Mouse (Mus musculus) midbrain, embryonic 11.5 days (tissue): ENCODE results near the gene Prss30. TPM values are rescaled to one million over a fixed set of nuclear protein-coding genes. Genes with fewer than 3 reads are reported as not detected.

Experiments used
- ATAC-seq: fragments of 200-750 bp; cut with Nextera tagmentation; 2 replicates; pipeline ENCODE4 v1.8.0; 2017; ENCODE audit warnings: moderate TSS enrichment, moderate library complexity; ENCODE audit not compliant: low FRiP score
- DNase-seq: peaks from one replicate; pipeline ENCODE4 v3.0.0; 2015; ENCODE audit warnings: low spot score; ENCODE audit errors: missing footprints
- H3K27ac ChIP-seq: fragments of 300-500 bp; sonication (generic); 2 replicates; pipeline ENCODE4 v1.5.1; 2014; ENCODE audit warnings: low read depth, low read length
- H3K27me3 ChIP-seq: fragments of 300-500 bp; sonication (generic); 2 replicates; pipeline ENCODE4 v1.6.1; 2014; ENCODE audit warnings: mild to moderate bottlenecking, low read length, moderate library complexity, mixed read lengths; ENCODE audit not compliant: control insufficient read depth, insufficient read depth
- H3K36me3 ChIP-seq: fragments of 300-500 bp; sonication (generic); 2 replicates; pipeline ENCODE4 v1.6.1; 2014; ENCODE audit warnings: mild to moderate bottlenecking, low read length, moderate library complexity, mixed read lengths; ENCODE audit not compliant: control insufficient read depth, insufficient read depth
- H3K4me1 ChIP-seq: fragments of 300-500 bp; sonication (generic); 2 replicates; pipeline ENCODE4 v1.6.1; 2014; ENCODE audit warnings: low read length; ENCODE audit not compliant: control insufficient read depth, insufficient read depth
- H3K4me2 ChIP-seq: fragments of 300-500 bp; sonication (generic); 2 replicates; pipeline ENCODE4 v1.6.1; 2014; ENCODE audit warnings: mild to moderate bottlenecking, moderate library complexity
- H3K4me3 ChIP-seq: fragments of 300-500 bp; sonication (generic); 2 replicates; pipeline ENCODE4 v1.5.1; 2014; ENCODE audit warnings: low read depth, low read length
- H3K9ac ChIP-seq: fragments of 300-500 bp; sonication (generic); 2 replicates; pipeline ENCODE4 v1.6.1; 2014; ENCODE audit warnings: low read length
- H3K9me3 ChIP-seq: fragments of 300-500 bp; sonication (generic); 2 replicates; pipeline ENCODE4 v1.6.1; 2016; ENCODE audit warnings: low read length; ENCODE audit not compliant: control insufficient read depth
- WGBS: fragments of 180-500 bp; shearing (Covaris S2); extraction: QIAGEN DNeasy Blood & Tissue Kit; methylation state at CpG from one replicate; pipeline ENCODE4 v1.1.7; 2014; 5-methylcytosine and 5-hydroxymethylcytosine counted together
- microRNA-seq: library from miRNA; unstranded; fragments of <30 nt; microRNA quantifications from one replicate; pipeline ENCODE4, GENCODE M21; 2017
- polyA plus RNA-seq: library from polyadenylated mRNA; unstranded; fragments of >200 nt; fragmentation: Nextera tagmentation; extraction: Ambion mirVana; gene quantifications from 2 replicates; pipeline ENCODE4 v1.2.1, GENCODE M21; 2014

Gene Prss30
- polyA plus RNA-seq, 1 experiment from 2014 or later, result not detected

DNA sequence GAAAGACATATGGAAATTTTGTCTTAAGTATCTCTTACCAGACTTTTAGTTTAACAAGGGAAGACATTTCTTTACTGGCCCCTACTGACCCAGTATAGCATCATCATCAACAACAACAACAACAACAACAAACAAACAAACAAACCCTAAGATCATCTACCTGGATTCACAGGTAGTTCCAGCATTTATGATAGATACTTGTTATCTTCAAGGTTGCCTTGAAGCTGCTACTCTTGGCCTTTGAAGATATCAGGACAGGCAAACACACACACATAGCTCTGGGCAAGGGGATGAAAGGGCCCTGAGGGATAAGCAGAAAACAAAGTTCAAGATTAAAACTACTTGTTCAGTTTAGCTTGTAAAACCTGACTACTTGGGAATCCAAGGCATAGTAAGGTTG is 39.0 kb downstream of the Prss30 start, which contains the start of gene Sbp:
TSS of gene Sbp (plus strand) at position 301 of the 400 bp plus-strand sequence.
- ATAC-seq (no peak), DNase-seq (no peak)
- Histone ChIP-seq H3K4me3 (no peak within 1 kb of the TSS), H3K9me3 (no peaks in the 10 kb centered on the region), H3K9ac (no peak within 1 kb of the TSS), H3K4me1 (no peaks in the 10 kb centered on the region), H3K36me3 (no peaks in the 10 kb centered on the region), H3K27ac (no peak within 1 kb of the TSS), H3K27me3 (no peaks in the 10 kb centered on the region), H3K4me2 (no peak within 1 kb of the TSS)

GRCm38 (mm10) chr17:23931157-23931556 is 49.2 kb downstream of the Prss30 start:
- no peaks in the 10 kb centered on the region for H3K4me1 ChIP-seq
- H3K9me3 ChIP-seq, result no peaks in the 10 kb centered on the region
- ATAC-seq (no peak), DNase-seq (no peak)
- H3K36me3 ChIP-seq, result no peaks in the 10 kb centered on the region
- no peak overlapping the region for H3K27ac ChIP-seq
- H3K9ac ChIP-seq, result no peak overlapping the region
- no peak overlapping the region for H3K4me3 ChIP-seq
- no peaks in the 10 kb centered on the region for H3K27me3 ChIP-seq
- 87% methylated on average over 5 of the region's 5 CpGs for WGBS
- no peak overlapping the region for H3K4me2 ChIP-seq

GRCm38 (mm10) chr17:23925090-23925493 is 55.3 kb downstream of the Prss30 start:
- peaks cover 7% of the 10 kb centered on the region for H3K4me1 ChIP-seq
- DNase-seq (peak; percentile 97), ATAC-seq (peak; percentile 81)
- peak overlapping the region; percentile 78 for H3K27ac ChIP-seq
- WGBS, result 1% methylated on average over 14 of the region's 14 CpGs
- H3K9ac ChIP-seq, result peak overlapping the region; percentile 80
- H3K4me3 ChIP-seq, result peak overlapping the region; percentile 46
- H3K36me3 ChIP-seq, result no peaks in the 10 kb centered on the region
- H3K27me3 ChIP-seq, result no peaks in the 10 kb centered on the region
- no peaks in the 10 kb centered on the region for H3K9me3 ChIP-seq
- peak overlapping the region; percentile 82 for H3K4me2 ChIP-seq

GRCm38 (mm10) chr17:23924531-23925007 is 55.8 kb downstream of the Prss30 start:
- peak overlapping the region; percentile 80 for H3K9ac ChIP-seq
- peak overlapping the region; percentile 46 for H3K4me3 ChIP-seq
- WGBS, result under 1% methylated on average over 29 of the region's 29 CpGs

More at GRCm38 (mm10) chr17:23924531-23925007, 55.8 kb downstream of the Prss30 start:
- peak overlapping the region; percentile 78 for H3K27ac ChIP-seq
- peaks cover 7% of the 10 kb centered on the region for H3K4me1 ChIP-seq
- H3K9me3 ChIP-seq, result no peaks in the 10 kb centered on the region
- H3K4me2 ChIP-seq, result peak overlapping the region; percentile 82
- H3K27me3 ChIP-seq, result no peaks in the 10 kb centered on the region
- ATAC-seq (peak; percentile 99), DNase-seq (peak; percentile 99)
- no peaks in the 10 kb centered on the region for H3K36me3 ChIP-seq

Small RNA genes lying within 50 kb of the gene (microRNA-seq; reads per million reads assigned to microRNA genes)
- not detected for gene Gm27700

Other genes with a start within 250 kb of the Prss30 start
- gene Paqr4, start 239.7 kb downstream of the Prss30 start, polyA plus RNA-seq, result 29.5 and 30.2 TPM in 2 replicates
- 0.58 and 0.63 TPM in 2 replicates for gene Kremen2, start 234.7 kb downstream of the Prss30 start, polyA plus RNA-seq
- 125 and 142 TPM in 2 replicates for gene Flywch1, start 209.0 kb downstream of the Prss30 start, polyA plus RNA-seq
- gene Flywch2, start 194.5 kb downstream of the Prss30 start, polyA plus RNA-seq, result 20.4 and 20.9 TPM in 2 replicates
- gene Srrm2, start 190.0 kb downstream of the Prss30 start, polyA plus RNA-seq, result 408 and 439 TPM in 2 replicates
- 1,062 and 1,170 TPM in 2 replicates for gene Elob, start 151.4 kb downstream of the Prss30 start, polyA plus RNA-seq
- gene Prss33, start 144.5 kb downstream of the Prss30 start, polyA plus RNA-seq, result 0.27 TPM in 1 of 2 replicates, not detected in the other
- not detected in 2 replicates for gene Prss32, start 136.7 kb downstream of the Prss30 start, polyA plus RNA-seq
- gene Prss41, start 136.4 kb downstream of the Prss30 start, polyA plus RNA-seq, result 0.41 and 0.81 TPM in 2 replicates
- not detected in 2 replicates for gene Prss21, start 112.5 kb downstream of the Prss30 start, polyA plus RNA-seq
- gene Dcpp1, start 99.7 kb downstream of the Prss30 start, polyA plus RNA-seq, result not detected in 2 replicates
- gene Dcpp2, start 99.7 kb downstream of the Prss30 start, polyA plus RNA-seq, result not detected in 2 replicates
- not detected in 2 replicates for gene Dcpp3, start 63.1 kb downstream of the Prss30 start, polyA plus RNA-seq
- gene Sbp, start 38.9 kb downstream of the Prss30 start, polyA plus RNA-seq, result not detected in 2 replicates
- gene Sbpl, start 25.3 kb downstream of the Prss30 start, polyA plus RNA-seq, result not detected in 2 replicates
- 0.19 TPM in 1 of 2 replicates, not detected in the other for gene Prss22, start 17.5 kb upstream of the Prss30 start, polyA plus RNA-seq
- not detected in 2 replicates for gene Prss27, start 57.6 kb upstream of the Prss30 start, polyA plus RNA-seq
- 76.8 and 80.0 TPM in 2 replicates for gene Kctd5, start 92.9 kb upstream of the Prss30 start, polyA plus RNA-seq
- gene Pdpk1, start 170.4 kb upstream of the Prss30 start, polyA plus RNA-seq, result 41.2 and 47.7 TPM in 2 replicates
- gene Amdhd2, start 183.2 kb upstream of the Prss30 start, polyA plus RNA-seq, result 26.8 and 27.3 TPM in 2 replicates
- 437 and 465 TPM in 2 replicates for gene Atp6v0c, start 189.1 kb upstream of the Prss30 start, polyA plus RNA-seq
- gene Tbc1d24, start 225.0 kb upstream of the Prss30 start, polyA plus RNA-seq, result 6.5 and 7.3 TPM in 2 replicates
- 2.3 and 3.0 TPM in 2 replicates for gene Ntn3, start 229.0 kb upstream of the Prss30 start, polyA plus RNA-seq
- gene Tedc2, start 240.3 kb upstream of the Prss30 start, polyA plus RNA-seq, result 15.1 and 16.9 TPM in 2 replicates